Mouse (Mus musculus) liver, embryonic 14.5 days (tissue): Measurements from ENCODE around the gene Gna11. TPM values are rescaled to one million over a fixed set of nuclear protein-coding genes. Genes with fewer than 3 reads are reported as not detected.

ENCODE experiments used
- ATAC-seq: fragments of 200-750 bp; cut with Nextera tagmentation; 2 replicates; pipeline ENCODE4 v1.8.0; 2017; ENCODE audit warnings: moderate number of reproducible peaks, mild to moderate bottlenecking, moderate library complexity; ENCODE audit not compliant: insufficient read depth
- DNase-seq, 3 experiments: peaks; one replicate each; pipeline ENCODE4 v3.0.0-alpha.2; 2012 to 2013; ENCODE audit warnings: low read depth in 3 of 3, low spot score in 3 of 3
- H3K27ac ChIP-seq: fragments of 300-500 bp; sonication (generic); 2 replicates; pipeline ENCODE4 v1.5.1; 2014; ENCODE audit warnings: moderate library complexity, mild to moderate bottlenecking, control low read depth, inconsistent platforms
- H3K27me3 ChIP-seq: fragments of 300-500 bp; sonication (generic); 2 replicates; pipeline ENCODE4 v1.6.1; 2014; ENCODE audit warnings: mild to moderate bottlenecking, low read length, moderate library complexity; ENCODE audit not compliant: control insufficient read depth, insufficient read depth
- H3K36me3 ChIP-seq: fragments of 300-500 bp; sonication (generic); replicated peaks from 2 replicates; pipeline ENCODE4 v1.6.1; 2014; ENCODE audit warnings: low read depth; ENCODE audit not compliant: control insufficient read depth, insufficient read depth
- H3K4me1 ChIP-seq, 2 experiments: fragments of 200-500 bp in 1 of 2; fragments of 300-500 bp in 1 of 2; sonication (generic) in 1 of 2; replicated peaks; 2 replicates each; pipeline ENCODE4 v1.6.1; 2012 to 2014; ENCODE audit warnings: antibody characterized with exemption in 1 of 2, inconsistent platforms in 1 of 2, low read length in 1 of 2; ENCODE audit not compliant: control insufficient read depth in 2 of 2, insufficient read depth in 2 of 2
- H3K4me2 ChIP-seq: fragments of 300-500 bp; sonication (generic); 2 replicates; pipeline ENCODE4 v1.6.1; 2014; ENCODE audit warnings: low read depth, mild to moderate bottlenecking, control low read depth, moderate library complexity
- H3K4me3 ChIP-seq, 2 experiments: fragments of 200-500 bp in 1 of 2; fragments of 300-500 bp in 1 of 2; sonication (generic) in 1 of 2; 2 replicates each; pipeline ENCODE4 v1.5.1; 2012 to 2014; ENCODE audit warnings: low read depth in 2 of 2, low read length in 2 of 2, mild to moderate bottlenecking in 2 of 2, control low read depth in 1 of 2, inconsistent platforms in 1 of 2, moderate library complexity in 1 of 2; ENCODE audit not compliant: insufficient read depth in 1 of 2
- H3K9ac ChIP-seq: fragments of 300-500 bp; sonication (generic); replicated peaks from 2 replicates; pipeline ENCODE4 v1.6.1; 2014; ENCODE audit warnings: mild to moderate bottlenecking, control low read depth, moderate library complexity
- H3K9me3 ChIP-seq: fragments of 300-500 bp; sonication (generic); 2 replicates; pipeline ENCODE4 v1.6.1; 2016; ENCODE audit warnings: low read length, mixed read lengths; ENCODE audit not compliant: control insufficient read depth
- CTCF ChIP-seq: IDR thresholded peaks from 2 replicates; pipeline ENCODE4 v1.5.1; 2016; ENCODE audit warnings: antibody characterized with exemption, low read depth, control low read depth
- EP300 ChIP-seq: IDR thresholded peaks from 2 replicates; pipeline ENCODE4 v1.6.1; 2016; ENCODE audit warnings: antibody characterized with exemption, low read depth
- WGBS: fragments of 180-500 bp; shearing (Covaris S2); extraction: QIAGEN DNeasy Blood & Tissue Kit; methylation state at CpG from one replicate; pipeline ENCODE4 v1.1.7; 2014; ENCODE audit not compliant: insufficient replicate concordance; 5-methylcytosine and 5-hydroxymethylcytosine counted together
- polyA plus RNA-seq, 2 experiments: library from polyadenylated mRNA; depleted of rRNA in 1 of 2; stranded (reverse) in 1 of 2; unstranded in 1 of 2; fragments of >200 nt; fragmentation: Nextera tagmentation in 1 of 2; extraction: Ambion mirVana in 1 of 2; gene quantifications; 2 replicates each; pipeline versions ENCODE4 v1.2.1 to v1.2.3; 2012 to 2014

Gna11 gene
- polyA plus RNA-seq, 2 experiments, result 17.0 to 17.4 TPM

DNA sequence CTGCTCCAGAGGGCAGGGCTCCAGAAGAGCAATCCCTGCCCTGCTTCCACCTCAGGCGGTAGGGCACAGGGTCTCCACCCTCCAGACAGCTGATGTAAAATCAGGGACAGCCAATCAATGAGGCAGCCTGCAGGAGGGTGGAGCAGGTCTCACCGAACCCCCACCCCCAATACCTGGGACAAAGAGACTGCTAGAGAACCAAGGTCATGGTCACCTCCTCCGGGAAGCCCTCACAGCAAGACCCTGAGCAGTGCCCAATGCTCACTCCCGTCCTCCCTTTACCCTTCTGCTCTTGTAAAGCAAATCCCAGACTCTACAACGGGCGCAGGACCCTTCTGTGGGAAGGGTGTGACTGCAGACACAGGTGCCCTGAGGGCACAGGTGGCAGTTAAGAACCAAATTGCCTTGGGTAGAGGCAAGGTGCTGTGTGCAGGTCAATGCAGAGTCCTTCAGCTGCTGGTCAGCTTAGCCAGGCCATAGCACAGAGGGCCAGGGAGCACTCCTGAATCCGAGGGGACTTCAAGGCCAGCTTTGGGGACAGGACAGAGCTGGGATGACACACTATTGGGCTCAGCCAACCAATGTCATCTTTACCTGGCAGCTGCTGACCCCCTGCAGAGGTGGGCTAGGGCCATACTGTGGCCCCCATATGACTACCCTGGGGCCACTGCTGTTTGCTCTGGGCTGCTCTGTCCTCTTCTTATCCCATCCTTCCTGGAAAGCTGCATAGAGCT is 2.1 kb downstream of the Gna11 start:
- no peaks in the 10 kb centered on the region for H3K36me3 ChIP-seq
- 73% methylated on average over 7 of the region's 7 CpGs for WGBS
- H3K27ac ChIP-seq, result no peak overlapping the region
- peak overlapping the region; percentile 74 for H3K9ac ChIP-seq
- no peak for DNase-seq
- H3K27me3 ChIP-seq, result no peaks in the 10 kb centered on the region
- H3K4me1 ChIP-seq, result peaks cover 17 to 34% of the 10 kb centered on the region in 2 experiments
- TF ChIP-seq EP300, result no peak
- no peak for TF ChIP-seq CTCF
- H3K4me3 ChIP-seq, result peak overlapping the region in 1 of 2 experiments; percentile 78; a peak in 2 of 4 replicates
- no peak for ATAC-seq
- peak overlapping the region; percentile 88 for H3K4me2 ChIP-seq
- H3K9me3 ChIP-seq, result no peaks in the 10 kb centered on the region

DNA sequence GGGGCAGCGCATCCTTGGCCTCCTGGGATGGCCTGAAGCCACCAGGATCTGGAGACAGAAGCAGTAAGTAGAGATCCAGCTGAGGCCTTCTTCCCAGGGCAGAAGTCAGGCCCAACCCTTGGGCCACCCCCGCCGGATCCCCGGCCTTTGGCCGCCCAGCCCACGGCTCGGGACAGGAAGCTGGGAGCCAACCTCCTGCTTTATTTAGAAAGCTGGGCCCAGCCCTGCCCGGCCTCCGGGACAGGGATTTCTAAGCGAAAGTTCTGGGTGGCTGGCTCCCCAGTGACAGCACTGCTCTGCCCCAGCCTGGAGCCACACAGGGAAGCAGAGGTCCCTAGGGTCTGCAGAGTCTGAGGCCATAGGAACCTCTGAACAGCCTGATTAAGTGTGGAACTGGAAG is 3.2 kb downstream of the Gna11 start:
- Histone ChIP-seq H3K27me3 (no peaks in the 10 kb centered on the region), H3K9ac (0 out of 2 replicates have a peak overlapping the region, but pooled peaks have one; percentile 13), H3K27ac (no peak overlapping the region; the same call in 1 of the 2 replicates), H3K4me3 (no peak overlapping the region), H3K36me3 (no peaks in the 10 kb centered on the region), H3K4me1 (peaks cover 17 to 30% of the 10 kb centered on the region in 2 experiments), H3K9me3 (no peaks in the 10 kb centered on the region), H3K4me2 (peak overlapping the region; percentile 28; the same call in 1 of the 2 replicates)
- DNase-seq (no peak), ATAC-seq (no peak)
- WGBS, result 66% methylated on average over 10 of the region's 10 CpGs
- no peak for TF ChIP-seq EP300
- no peak for TF ChIP-seq CTCF

DNA sequence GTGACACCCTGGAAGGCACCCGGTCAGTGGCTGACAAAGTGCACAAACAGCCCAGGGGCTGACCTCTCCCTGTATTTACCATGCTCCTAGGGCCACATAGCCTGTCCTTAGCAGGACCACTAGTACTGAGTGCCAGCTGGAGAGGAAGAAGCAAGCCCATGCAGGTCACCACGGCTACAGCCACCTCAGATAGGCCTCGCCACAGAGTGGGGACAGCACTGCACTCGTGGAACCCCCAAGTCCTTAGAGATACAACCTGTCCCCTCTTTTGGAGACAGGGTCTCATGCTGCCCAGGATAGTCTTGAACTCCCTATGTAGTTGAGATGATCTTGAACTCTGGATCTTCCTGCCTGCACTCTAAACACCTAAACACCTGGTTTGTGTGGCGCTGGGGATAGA is 3.6 kb downstream of the Gna11 start:
- DNase-seq (no peak), ATAC-seq (no peak)
- no peaks in the 10 kb centered on the region for H3K9me3 ChIP-seq
- H3K4me2 ChIP-seq, result peak overlapping the region; percentile 28; the same call in 1 of the 2 replicates
- H3K36me3 ChIP-seq, result no peaks in the 10 kb centered on the region
- peak overlapping the region; percentile 13; the same call in 1 of the 2 replicates for H3K9ac ChIP-seq
- no peak overlapping the region for H3K4me3 ChIP-seq
- H3K27ac ChIP-seq, result no peak overlapping the region
- WGBS, result 56% methylated on average over 5 of the region's 5 CpGs
- H3K27me3 ChIP-seq, result no peaks in the 10 kb centered on the region
- TF ChIP-seq CTCF, result no peak
- no peak for TF ChIP-seq EP300
- H3K4me1 ChIP-seq, result peaks cover 13 to 26% of the 10 kb centered on the region in 2 experiments

DNA sequence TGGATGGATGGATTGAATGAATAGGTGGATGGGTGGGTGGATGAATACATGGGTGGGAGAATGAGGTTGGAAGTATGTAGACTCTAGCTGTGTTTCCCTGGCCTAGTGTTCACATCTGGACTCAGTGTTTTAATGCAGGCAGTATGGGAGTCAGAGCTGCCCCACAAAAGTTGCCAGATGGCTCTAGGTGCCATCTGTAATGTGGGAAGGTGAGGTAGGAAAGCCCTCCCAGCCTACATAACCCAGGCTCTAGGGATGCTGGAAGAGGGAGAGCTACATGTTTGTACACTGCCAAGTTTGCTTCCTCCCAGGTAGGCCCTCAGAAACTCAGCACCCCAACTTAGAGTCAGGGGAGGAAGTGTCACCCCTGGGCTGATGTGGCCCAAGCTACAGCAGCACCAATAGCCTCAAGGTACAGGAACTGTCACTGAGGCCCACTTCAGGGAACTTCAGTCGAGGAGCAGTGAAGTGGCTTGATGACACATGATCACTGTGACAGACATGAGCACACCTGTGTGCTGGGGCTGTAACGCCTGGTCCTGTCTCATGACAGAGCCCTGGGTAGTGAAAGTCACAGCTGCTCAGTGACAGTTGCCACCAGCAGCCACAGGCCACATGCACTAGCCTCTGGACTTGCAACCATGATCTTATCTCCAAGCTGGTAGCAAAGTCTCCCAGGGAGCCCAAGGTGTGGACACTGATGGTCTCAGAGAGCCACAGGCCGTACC is 6.5 kb downstream of the Gna11 start:
- Histone ChIP-seq H3K9me3 (no peaks in the 10 kb centered on the region), H3K27ac (no peak overlapping the region), H3K36me3 (no peaks in the 10 kb centered on the region), H3K27me3 (no peaks in the 10 kb centered on the region), H3K9ac (no peak overlapping the region), H3K4me2 (no peak overlapping the region), H3K4me1 (peaks cover 2 to 13% of the 10 kb centered on the region in 2 experiments; a peak in 2 of 4 replicates), H3K4me3 (no peak overlapping the region)
- TF ChIP-seq CTCF (no peak), EP300 (no peak)
- DNase-seq (no peak), ATAC-seq (no peak)
- 63% methylated on average over 3 of the region's 3 CpGs for WGBS

DNA sequence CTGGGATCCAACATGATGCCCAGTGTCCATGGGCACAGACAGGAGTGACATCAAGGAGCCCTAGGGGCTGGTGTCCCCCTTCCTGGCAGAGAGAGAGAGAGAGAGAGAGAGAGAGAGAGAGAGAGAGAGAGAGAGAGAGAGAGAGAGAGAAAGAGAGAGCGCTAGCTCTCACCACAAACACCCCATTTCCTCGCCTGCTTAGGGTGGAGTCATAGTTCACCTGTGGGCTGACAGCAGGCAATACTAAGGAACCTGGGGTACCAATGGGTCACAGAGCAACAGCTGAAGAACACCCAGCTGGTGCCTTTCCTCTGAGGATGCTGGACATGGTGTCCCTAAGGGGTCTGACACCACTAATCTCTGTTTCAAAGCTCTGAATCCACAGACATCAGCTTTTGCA is 7.6 kb downstream of the Gna11 start:
- H3K4me2 ChIP-seq, result no peak overlapping the region
- no peaks in the 10 kb centered on the region for H3K27me3 ChIP-seq
- no peak overlapping the region for H3K4me3 ChIP-seq
- peaks cover 7% of the 10 kb centered on the region for H3K36me3 ChIP-seq
- peaks cover 0 to 4% of the 10 kb centered on the region in 2 experiments; a peak in 1 of 4 replicates for H3K4me1 ChIP-seq
- WGBS, result 56% methylated on average over 2 of the region's 2 CpGs
- TF ChIP-seq EP300, result no peak
- no peak for TF ChIP-seq CTCF
- no peak overlapping the region for H3K27ac ChIP-seq
- DNase-seq (no peak), ATAC-seq (no peak)
- no peaks in the 10 kb centered on the region for H3K9me3 ChIP-seq
- H3K9ac ChIP-seq, result no peak overlapping the region
